8 mouse cellular contexts compared by ENCODE assay signal in the genomic region with DNA sequence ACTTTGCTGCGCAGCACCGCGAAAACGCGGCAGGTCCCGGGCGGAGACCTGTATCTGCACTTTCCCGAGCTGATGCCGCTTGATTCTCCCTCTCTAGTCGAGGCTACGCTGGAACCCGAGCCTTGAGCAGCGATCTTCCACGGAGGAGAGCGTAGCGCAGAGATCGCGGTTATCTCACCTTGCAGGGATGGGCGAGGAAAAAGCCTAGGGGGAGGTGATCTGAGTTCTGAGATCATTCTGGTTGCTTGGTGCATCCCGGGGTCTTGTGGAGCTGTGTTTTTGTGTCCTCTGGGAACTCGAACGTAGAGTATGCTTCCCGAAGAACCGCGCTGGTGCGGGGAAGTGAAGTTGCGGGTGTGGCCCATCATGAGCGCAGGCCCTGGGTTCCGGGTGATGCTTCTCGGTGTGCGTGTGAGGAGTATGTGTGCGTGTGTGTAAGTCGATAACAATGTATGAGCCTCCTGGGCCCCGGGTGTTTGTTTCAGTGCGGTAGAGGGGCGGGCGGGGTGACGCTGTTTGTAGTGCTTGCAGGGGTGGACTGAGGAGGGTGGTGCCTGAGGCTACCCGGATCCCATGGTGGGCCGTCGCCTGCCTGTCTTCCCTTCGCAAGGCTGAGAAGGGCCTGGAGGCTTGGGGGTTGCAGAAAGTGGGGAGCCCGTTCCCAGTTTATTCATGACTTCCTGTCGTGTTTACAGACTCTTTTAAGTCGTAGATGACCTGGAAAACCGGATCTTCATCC. TPM values are rescaled to one million over a fixed set of nuclear protein-coding genes. Genes with fewer than 3 reads are reported as not detected.
DNase-seq lines count a peak whose midpoint lies in the region; ATAC-seq and TF ChIP-seq lines count a peak whose summit lies in the region.

No protein-coding gene starts in this region.

- no peak overlapping the region for H3K27ac ChIP-seq in gastrocnemius, adult 2 months
- H3K27ac ChIP-seq in heart, postnatal 0 days (ENCODE audit: low read depth) = no peak overlapping the region
- no peak overlapping the region for H3K27ac ChIP-seq in liver, postnatal 0 days (ENCODE audit: low read depth)

- peaks cover 12% of the 10 kb centered on the region; the same call in 1 of the 2 replicates for H3K4me1 ChIP-seq in heart, postnatal 0 days (ENCODE audit: control insufficient read depth, insufficient read depth)
- peaks cover 13% of the 10 kb centered on the region for H3K4me1 ChIP-seq in liver, postnatal 0 days (ENCODE audit: insufficient read depth)

- no peaks in the 10 kb centered on the region for H3K36me3 ChIP-seq in heart, postnatal 0 days (replicated peaks; ENCODE audit: control insufficient read depth, insufficient read depth, low read length)
- no peaks in the 10 kb centered on the region for H3K36me3 ChIP-seq in liver, postnatal 0 days (replicated peaks; ENCODE audit: insufficient read depth, low read length)

- intact Hi-C loops in gastrocnemius, adult 2 months (cut with DNase I) = loop anchor here (1.0 to 10.0 kb wide), 4 partner anchors 160 to 398 kb away; no protein-coding TSS in a partner anchor

- H3K9ac ChIP-seq in heart, postnatal 0 days (replicated peaks; ENCODE audit: low read depth, low read length) = no peak overlapping the region
- H3K9ac ChIP-seq in liver, postnatal 0 days (replicated peaks) = no peak overlapping the region

- TF ChIP-seq CTCF in gastrocnemius, adult 2 months (IDR thresholded peaks at IDR 0.05) = no peak
- no peak for TF ChIP-seq CTCF in heart, postnatal 0 days (IDR thresholded peaks at IDR 0.05; ENCODE audit: low read depth)
- no peak for TF ChIP-seq CTCF in liver, postnatal 0 days (IDR thresholded peaks at IDR 0.05; ENCODE audit: low read depth)

- ATAC-seq in heart, postnatal 0 days (ENCODE audit: insufficient read depth, low read depth) = no peak
- no peak for ATAC-seq in liver, postnatal 0 days
- no peak for ATAC-seq in megakaryocyte, adult 5-6 weeks (ENCODE audit: poor library complexity, severe bottlenecking)

- H3K4me2 ChIP-seq in heart, postnatal 0 days (ENCODE audit: low read depth, low read length) = peak overlapping the region; percentile 62
- H3K4me2 ChIP-seq in liver, postnatal 0 days (ENCODE audit: low read depth, low read length) = peak overlapping the region; percentile 26; the same call in 1 of the 2 replicates

- peaks cover 90% of the 10 kb centered on the region for H3K27me3 ChIP-seq in heart, postnatal 0 days (ENCODE audit: control insufficient read depth, insufficient read depth, low read length)
- peaks cover 76% of the 10 kb centered on the region for H3K27me3 ChIP-seq in liver, postnatal 0 days (ENCODE audit: insufficient read depth, low read length)

- H3K9me3 ChIP-seq in heart, postnatal 0 days (replicated peaks; ENCODE audit: control insufficient read depth, low read length) = no peaks in the 10 kb centered on the region
- H3K9me3 ChIP-seq in liver, postnatal 0 days (ENCODE audit: low read length) = no peaks in the 10 kb centered on the region

- peak overlapping the region; percentile 79 for H3K4me3 ChIP-seq in gastrocnemius, adult 2 months
- H3K4me3 ChIP-seq in heart, postnatal 0 days (ENCODE audit: low read depth, low read length) = peak overlapping the region; percentile 53
- no peak overlapping the region for H3K4me3 ChIP-seq in liver, postnatal 0 days (ENCODE audit: low read depth, low read length)

- WGBS in heart, postnatal 0 days = under 1% methylated on average over 46 of the region's 46 CpGs
- 3% methylated on average over 46 of the region's 46 CpGs for WGBS in liver, postnatal 0 days (ENCODE audit: insufficient replicate concordance)

- no peak for DNase-seq in gastrocnemius, adult 2 months
- no peak for DNase-seq in gastrocnemius, postnatal 25 days
- DNase-seq in ES-CJ7 (ENCODE audit: low read depth, low spot score) = peak; percentile 31
- no peak for DNase-seq in heart, postnatal 0 days (ENCODE audit: low spot score)
- no peak for DNase-seq in liver, postnatal 0 days
- no peak for DNase-seq in frontal cortex, postnatal 25 days (ENCODE audit: low spot score in 2 of 2)
- no peak for DNase-seq in kidney, adult 18-20 months

- TF ChIP-seq EP300 in heart, postnatal 0 days (IDR thresholded peaks at IDR 0.05; ENCODE audit: low read depth) = no peak
- TF ChIP-seq EP300 in liver, postnatal 0 days (IDR thresholded peaks at IDR 0.05; ENCODE audit: low read depth) = no peak

RNA-seq across cellular contexts. Expression of a gene that starts 1.5 kb away (rescaled TPM):
- 1 to 10 TPM; 3.6 to 3.7 TPM for total RNA-seq in gastrocnemius, adult 2 months (2021)
- 1 to 10 TPM; 5.3 to 5.5 TPM for total RNA-seq in gastrocnemius, postnatal 25 days (2021)
- 26.0 and 53.0 TPM in 2 replicates for total RNA-seq in heart, postnatal 0 days (2014; rRNA removed; ENCODE audit: low replicate concordance)
- polyA plus RNA-seq in heart, postnatal 0 days (2015; fragmentation: Nextera tagmentation; extraction: Ambion mirVana) = 1.9 and 2.8 TPM in 2 replicates
- polyA plus RNA-seq in liver, postnatal 0 days (2015; fragmentation: Nextera tagmentation; extraction: Ambion mirVana) = 0.14 and 0.17 TPM in 2 replicates
- total RNA-seq in megakaryocyte, adult 5-6 weeks (2015) = not detected in 2 replicates
- total RNA-seq in megakaryocyte, adult 5-6 weeks (2017) = not detected in 2 replicates

RNA-seq across cellular contexts. Expression of a gene that starts 38.1 kb away (rescaled TPM):
- not detected for total RNA-seq in gastrocnemius, adult 2 months (2021)
- not detected for total RNA-seq in gastrocnemius, postnatal 25 days (2021)
- 0.04 and 3.6 TPM in 2 replicates for total RNA-seq in heart, postnatal 0 days (2014; rRNA removed; ENCODE audit: low replicate concordance)
- 0.08 and 0.11 TPM in 2 replicates for polyA plus RNA-seq in heart, postnatal 0 days (2015; fragmentation: Nextera tagmentation; extraction: Ambion mirVana)
- polyA plus RNA-seq in liver, postnatal 0 days (2015; fragmentation: Nextera tagmentation; extraction: Ambion mirVana) = 12.6 and 14.8 TPM in 2 replicates
- total RNA-seq in megakaryocyte, adult 5-6 weeks (2015) = not detected in 2 replicates
- not detected in 2 replicates for total RNA-seq in megakaryocyte, adult 5-6 weeks (2017)

Comparison
In these comparisons a context has a peak if more than half of its experiments do, and no peak if none do; other contexts are left out.
1. RNA of a gene that starts 1.5 kb away (total RNA-seq): 26.0 to 53.0 TPM in heart, postnatal 0 days, 5.3 to 5.5 TPM in gastrocnemius, postnatal 25 days and 3.6 to 3.7 TPM in gastrocnemius, adult 2 months; not detected in megakaryocyte, adult 5-6 weeks; every median in the first group is over 4 times any median in the second.